In the genomic region with DNA sequence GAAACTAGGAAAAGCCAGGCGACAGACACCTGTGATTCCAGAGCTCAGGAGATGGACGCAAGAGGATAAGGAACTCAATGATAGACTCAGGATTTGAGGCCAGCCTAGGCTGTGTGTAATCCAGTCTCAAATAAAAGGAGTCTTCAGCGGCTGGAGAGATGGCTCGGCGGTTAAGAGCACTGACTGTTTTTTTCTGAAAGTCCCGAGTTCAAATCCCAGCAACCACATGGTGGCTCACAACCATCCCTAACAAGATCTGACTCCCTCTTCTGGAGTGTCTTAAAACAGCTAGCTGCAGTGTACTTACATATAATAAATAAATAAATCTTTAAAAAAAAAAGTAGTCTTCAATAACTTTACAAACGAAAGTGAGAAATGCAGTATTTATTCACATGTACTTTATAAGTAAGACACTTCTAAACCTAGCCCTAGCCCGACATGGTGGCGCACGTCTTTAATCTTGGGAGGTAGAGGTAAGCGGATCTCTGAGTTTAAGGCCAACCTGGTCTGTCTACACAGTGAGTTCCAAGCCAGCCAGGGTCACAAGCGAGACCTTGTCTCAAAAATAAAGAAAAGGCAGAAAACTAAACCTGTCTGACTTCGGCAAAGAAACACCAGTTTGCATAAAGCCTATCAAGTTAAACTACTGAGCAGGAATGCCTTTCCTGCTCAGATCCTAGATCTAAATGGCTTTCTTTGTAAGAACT, we compare ENCODE assay signal across 8 mouse cellular contexts. TPM values are rescaled to one million over a fixed set of nuclear protein-coding genes. Genes with fewer than 3 reads are reported as not detected.
DNase-seq lines count a peak whose midpoint lies in the region; ATAC-seq and TF ChIP-seq lines count a peak whose summit lies in the region.

No protein-coding gene starts in this region.

- H3K4me3 ChIP-seq in C2C12 (ENCODE audit: insufficient read depth, poor library complexity, severe bottlenecking) = peak overlapping the region; percentile 85
- peak overlapping the region; percentile 93 for H3K4me3 ChIP-seq in limb, embryonic 13.5 days
- H3K4me3 ChIP-seq in neural tube, embryonic 13.5 days = peak overlapping the region; percentile 98

- no peaks in the 10 kb centered on the region for H3K36me3 ChIP-seq in C2C12 (ENCODE audit: control insufficient read depth, insufficient read depth)
- no peaks in the 10 kb centered on the region for H3K36me3 ChIP-seq in limb, embryonic 13.5 days
- H3K36me3 ChIP-seq in neural tube, embryonic 13.5 days = no peaks in the 10 kb centered on the region

- 27% methylated on average over 13 of the region's 13 CpGs for WGBS in limb, embryonic 13.5 days
- WGBS in neural tube, embryonic 13.5 days = 27% methylated on average over 13 of the region's 13 CpGs

- peak overlapping the region; percentile 95 for H3K9ac ChIP-seq in limb, embryonic 13.5 days
- H3K9ac ChIP-seq in neural tube, embryonic 13.5 days = peak overlapping the region; percentile 93

- peaks cover 16% of the 10 kb centered on the region for H3K4me1 ChIP-seq in limb, embryonic 13.5 days
- peaks cover 23% of the 10 kb centered on the region for H3K4me1 ChIP-seq in neural tube, embryonic 13.5 days (replicated peaks)

- peak; percentile 31 for DNase-seq in 3134 (ENCODE audit: extremely low read depth, insufficient read length, low spot score)
- peak; percentile 15 to 18 for DNase-seq in cerebellum, postnatal 14 days
- peak; percentile 28 to 32 for DNase-seq in heart, postnatal 10 days
- no peak for DNase-seq in layer of hippocampus, postnatal 36 days

- no peak for TF ChIP-seq CTCF in C2C12 (IDR thresholded peaks at IDR 0.05; ENCODE audit: control insufficient read depth, insufficient read depth, insufficient read length)

- intact Hi-C loops in heart, postnatal 10 days (cut with DNase I) = loop anchor here (1.0 kb wide), 1 partner anchor 57 kb away; no protein-coding TSS in a partner anchor

- peak overlapping the region; percentile 98 for H3ac ChIP-seq in C2C12 (ENCODE audit: control insufficient read depth, insufficient read length, low read depth)

- peak overlapping the region; percentile 75 for H3K4me2 ChIP-seq in limb, embryonic 13.5 days (replicated peaks)
- H3K4me2 ChIP-seq in neural tube, embryonic 13.5 days = peak overlapping the region; percentile 71

- H3K79me2 ChIP-seq in C2C12 (ENCODE audit: control insufficient read depth, insufficient read depth) = peaks cover 60% of the 10 kb centered on the region

- ATAC-seq in limb, embryonic 13.5 days (ENCODE audit: low FRiP score, low read depth) = no peak
- no peak for ATAC-seq in neural tube, embryonic 13.5 days (ENCODE audit: low read depth)
- ATAC-seq in monocyte, adult 5-6 weeks (replicated peaks; ENCODE audit: insufficient number of reproducible peaks, low FRiP score, low TSS enrichment, poor library complexity, severe bottlenecking) = no peak

- H3K79me3 ChIP-seq in C2C12 (ENCODE audit: low read depth) = peaks cover 58% of the 10 kb centered on the region

- H3K9me3 ChIP-seq in limb, embryonic 13.5 days = no peaks in the 10 kb centered on the region
- no peaks in the 10 kb centered on the region for H3K9me3 ChIP-seq in neural tube, embryonic 13.5 days

- peak overlapping the region; percentile 98 for H3K27ac ChIP-seq in limb, embryonic 13.5 days
- H3K27ac ChIP-seq in neural tube, embryonic 13.5 days (replicated peaks) = peak overlapping the region; percentile 97

- no peaks in the 10 kb centered on the region for H3K27me3 ChIP-seq in C2C12 (ENCODE audit: control insufficient read depth, insufficient read depth, insufficient read length)
- no peaks in the 10 kb centered on the region for H3K27me3 ChIP-seq in limb, embryonic 13.5 days
- H3K27me3 ChIP-seq in neural tube, embryonic 13.5 days = no peaks in the 10 kb centered on the region

TF ChIP-seq in C2C12, 6 proteins besides CTCF, POLR2A, EP300 and RAD21:
- TF ChIP-seq MYOD1 (IDR thresholded peaks at IDR 0.05; ENCODE audit: control insufficient read depth, insufficient read length, low read depth) (no peak), FOSL1 (IDR thresholded peaks at IDR 0.05; ENCODE audit: insufficient read depth, low read length, poor library complexity, severe bottlenecking) (no peak), MAX (IDR thresholded peaks at IDR 0.05) (no peak), MYOG (IDR thresholded peaks at IDR 0.05; ENCODE audit: control insufficient read depth, extremely low read depth, insufficient read length) (no peak), CEBPB (IDR thresholded peaks at IDR 0.05; ENCODE audit: low read depth) (no peak), USF1 (IDR thresholded peaks at IDR 0.05; ENCODE audit: low read depth) (no peak)

RNA-seq across cellular contexts. Expression of a gene that starts 1.1 kb away (rescaled TPM):
- 6.1 TPM for polyA plus RNA-seq in C2C12 (2012; fragmentation: generic; extraction: Trizol)
- total RNA-seq in heart, postnatal 10 days (2021) = 10 to 100 TPM; 52.0 to 54.1 TPM
- 65.3 and 69.5 TPM in 2 replicates for polyA plus RNA-seq in limb, embryonic 13.5 days (2015; fragmentation: Nextera tagmentation; extraction: Ambion mirVana)
- 30.0 and 36.1 TPM in 2 replicates for polyA plus RNA-seq in neural tube, embryonic 13.5 days (2015; fragmentation: Nextera tagmentation; extraction: Ambion mirVana)
- total RNA-seq in layer of hippocampus, postnatal 36 days (2021) = 10 to 100 TPM; 42.6 to 43.0 TPM
- 57.2 to 80.3 TPM (median 67.0 TPM) in 3 replicates for total RNA-seq in monocyte, adult 5-6 weeks (2017)

RNA-seq across cellular contexts. Expression of a gene that starts 58.1 kb away (rescaled TPM):
- 15.3 TPM for polyA plus RNA-seq in C2C12 (2012; fragmentation: generic; extraction: Trizol)
- 10 to 100 TPM; 49.6 to 51.3 TPM for total RNA-seq in heart, postnatal 10 days (2021)
- 51.2 and 53.2 TPM in 2 replicates for polyA plus RNA-seq in limb, embryonic 13.5 days (2015; fragmentation: Nextera tagmentation; extraction: Ambion mirVana)
- 28.5 and 34.5 TPM in 2 replicates for polyA plus RNA-seq in neural tube, embryonic 13.5 days (2015; fragmentation: Nextera tagmentation; extraction: Ambion mirVana)
- total RNA-seq in layer of hippocampus, postnatal 36 days (2021) = 10 to 100 TPM; 30.2 to 35.2 TPM
- 121 to 154 TPM (median 127 TPM) in 3 replicates for total RNA-seq in monocyte, adult 5-6 weeks (2017)

Comparison
In these comparisons a context has a peak if more than half of its experiments do, and no peak if none do; other contexts are left out.
1. DNase-seq: peak in 3134 (single experiment), cerebellum, postnatal 14 days (2 of 2) and heart, postnatal 10 days (2 of 2); none in layer of hippocampus, postnatal 36 days (0 of 2).
2. Peak in every context shown above with its lines, with median percentiles within 50 percentile points of each other: H3K4me3 ChIP-seq.